Mouse (Mus musculus) thymus, postnatal 0 days (tissue): ENCODE measurements around the gene Prom1. TPM values are rescaled to one million over a fixed set of nuclear protein-coding genes. Genes with fewer than 3 reads are reported as not detected.
"Not testable (repeated sequence)": the region's sequence is repeated elsewhere in the genome, so short reads cannot be mapped to it uniquely, and the experiment has no call there.

Experiments used
- DNase-seq: peaks from one replicate; pipeline ENCODE4 v3.0.0-alpha.2; 2015; ENCODE audit warnings: low spot score
- polyA plus RNA-seq: library from polyadenylated mRNA; unstranded; fragments of >200 nt; fragmentation: Nextera tagmentation; extraction: Ambion mirVana; gene quantifications from 2 replicates; pipeline ENCODE4 v1.2.1, GENCODE M21; 2015

Gene Prom1
- 2.0 and 2.5 TPM in 2 replicates for polyA plus RNA-seq

DNA sequence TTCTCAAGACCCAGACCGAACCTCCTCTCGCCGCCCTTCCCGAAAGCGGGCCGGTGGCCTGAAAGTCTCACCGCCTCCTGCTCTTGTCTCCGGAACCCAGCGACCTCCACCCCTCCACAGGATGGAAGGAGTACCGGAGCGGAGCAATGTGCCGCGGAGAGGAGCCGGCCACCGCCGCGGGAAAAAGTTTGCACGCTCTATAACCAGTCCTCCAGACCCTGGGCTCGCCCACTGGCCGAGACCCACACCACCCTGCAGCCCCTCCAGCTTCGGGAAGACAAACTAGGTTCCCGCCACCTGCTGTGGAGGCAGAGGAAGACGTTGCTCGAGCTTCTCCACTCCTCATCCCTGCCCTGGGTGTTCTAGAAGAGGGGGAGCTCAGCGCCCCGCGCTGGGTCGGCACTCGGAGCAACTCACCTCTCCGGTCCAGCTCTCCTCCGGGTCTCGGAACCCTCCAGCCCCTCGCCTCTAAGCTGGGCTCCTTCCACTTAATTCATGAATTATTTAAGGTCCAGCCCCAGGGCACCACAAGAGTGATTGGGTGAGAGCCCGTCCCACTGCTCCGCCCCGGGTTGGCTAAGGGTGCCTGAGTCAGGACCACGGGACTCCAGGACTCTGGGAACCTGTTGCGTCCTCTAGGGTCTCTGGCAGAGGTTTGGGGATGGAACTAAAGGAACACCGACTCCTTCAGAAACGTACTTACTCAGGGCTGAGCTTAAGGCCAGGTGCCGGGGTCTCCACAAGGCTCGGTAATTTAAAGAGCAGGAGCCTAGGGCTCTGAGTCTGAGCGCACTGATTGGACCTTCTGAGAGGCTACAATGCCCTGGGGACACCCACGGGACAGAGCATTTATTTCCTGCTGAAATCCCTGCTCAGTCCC is at the start of gene Prom1:
Gene Prom1, minus strand, starts transcription at position 802 of the 880 bp plus-strand sequence.
- DNase-seq, result no peak

DNA sequence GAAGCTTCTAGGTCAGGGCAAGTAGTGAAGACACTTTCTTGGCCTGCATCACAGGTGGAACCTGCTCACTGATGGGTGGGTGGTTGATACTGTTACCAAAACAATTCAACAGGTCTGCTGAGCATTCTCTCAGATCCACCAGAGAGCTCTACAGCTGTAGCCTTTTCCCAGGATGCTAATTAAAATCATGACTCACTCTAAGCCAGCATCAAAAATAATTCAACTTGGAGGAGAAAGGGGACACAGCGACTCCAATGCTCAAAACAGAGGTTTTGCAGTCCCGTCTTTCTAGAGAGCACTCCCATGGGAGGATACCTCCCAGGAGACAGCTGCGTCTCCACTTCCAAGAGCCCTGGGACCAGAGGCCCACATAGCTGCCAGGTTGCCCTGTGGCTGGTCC is 45.9 kb upstream of the Prom1 start:
- no peak for DNase-seq

DNA sequence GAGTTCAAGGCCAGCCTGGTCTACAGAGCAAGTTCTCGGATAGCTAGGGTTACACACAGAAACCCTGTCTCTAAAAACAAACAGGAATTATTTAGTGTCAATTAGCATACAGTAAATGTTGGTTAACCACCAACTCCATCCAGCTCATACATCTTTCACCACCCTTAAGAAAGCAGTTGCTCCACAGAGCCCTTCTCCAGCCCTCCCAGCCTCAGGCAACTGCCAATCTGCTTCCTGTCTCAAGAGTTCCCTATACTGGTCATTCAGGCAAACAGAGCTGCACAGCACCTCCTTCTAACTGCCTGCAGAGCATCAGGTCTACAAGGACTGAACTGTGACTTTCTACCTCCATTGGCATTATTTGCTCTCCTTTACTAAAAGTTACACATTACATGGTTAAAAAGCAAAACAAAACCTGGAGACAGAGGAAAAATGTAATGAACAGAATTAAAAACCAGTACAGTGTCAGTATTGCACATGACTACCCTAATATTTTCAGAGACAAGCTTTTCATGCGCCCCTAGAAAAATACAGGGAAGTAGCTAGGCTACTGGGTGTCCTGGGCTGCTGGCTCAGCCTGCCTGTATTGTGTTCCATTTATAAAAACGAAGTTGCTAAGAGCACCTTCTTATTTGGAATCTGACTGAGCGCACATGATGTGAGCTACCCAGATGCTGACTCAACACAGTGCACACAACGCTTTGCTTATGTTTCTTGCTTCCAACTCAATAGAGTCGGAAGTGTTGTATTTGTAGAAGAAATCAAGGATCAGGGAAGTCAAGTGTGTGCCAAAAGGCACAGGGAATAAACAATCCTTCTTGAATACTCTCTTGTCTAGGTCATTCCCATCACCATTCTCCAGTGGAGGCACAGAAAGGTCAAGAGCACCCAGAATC is 44.9 kb upstream of the Prom1 start:
- no peak for DNase-seq

GRCm38 (mm10) chr5:44143467-44144235 is 41.8 kb upstream of the Prom1 start:
- no peak for DNase-seq

DNA sequence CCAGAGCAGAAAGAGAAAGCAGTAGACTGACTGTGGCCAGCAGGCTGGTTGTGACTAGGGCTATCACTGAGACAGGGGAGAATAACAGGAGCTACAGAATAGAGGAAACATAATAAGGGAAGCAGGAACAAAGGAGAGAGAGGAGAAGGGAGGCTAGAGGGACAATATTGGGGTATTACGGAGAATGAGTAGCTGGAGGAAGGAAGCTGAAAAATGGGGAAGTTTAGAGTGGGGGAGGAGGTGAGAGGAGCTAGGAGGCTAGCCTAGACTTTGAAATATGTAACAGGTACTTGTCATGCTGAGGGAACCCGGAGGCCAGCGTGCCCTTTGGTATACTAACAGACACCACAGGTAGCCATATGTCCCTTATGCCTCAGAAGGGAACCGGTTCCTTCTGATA is 25.7 kb upstream of the Prom1 start:
- DNase-seq, result no peak

GRCm38 (mm10) chr5:44126574-44126973 is 24.7 kb upstream of the Prom1 start:
- DNase-seq, result not testable (repeated sequence)

GRCm38 (mm10) chr5:44121390-44121789 is 19.6 kb upstream of the Prom1 start:
- no peak for DNase-seq

DNA sequence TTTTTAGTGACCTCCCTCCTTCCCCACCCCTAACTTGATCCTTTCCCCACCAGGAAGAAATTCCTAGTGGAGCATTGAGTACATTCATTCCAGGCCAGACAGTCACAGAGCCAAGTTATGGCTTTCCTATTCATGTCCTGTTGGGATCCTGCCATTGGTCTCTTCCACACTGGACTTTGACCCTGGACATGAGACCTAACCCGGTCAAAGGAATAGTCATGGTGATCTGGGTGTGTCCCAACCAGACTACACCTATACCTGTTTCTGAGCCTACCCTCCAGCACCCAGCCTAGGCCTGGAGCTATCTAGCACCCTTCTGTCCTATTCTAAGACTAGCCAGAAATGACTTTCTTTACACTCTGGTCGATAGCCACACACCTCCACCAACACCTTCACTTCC is 11.3 kb upstream of the Prom1 start:
- no peak for DNase-seq

DNA sequence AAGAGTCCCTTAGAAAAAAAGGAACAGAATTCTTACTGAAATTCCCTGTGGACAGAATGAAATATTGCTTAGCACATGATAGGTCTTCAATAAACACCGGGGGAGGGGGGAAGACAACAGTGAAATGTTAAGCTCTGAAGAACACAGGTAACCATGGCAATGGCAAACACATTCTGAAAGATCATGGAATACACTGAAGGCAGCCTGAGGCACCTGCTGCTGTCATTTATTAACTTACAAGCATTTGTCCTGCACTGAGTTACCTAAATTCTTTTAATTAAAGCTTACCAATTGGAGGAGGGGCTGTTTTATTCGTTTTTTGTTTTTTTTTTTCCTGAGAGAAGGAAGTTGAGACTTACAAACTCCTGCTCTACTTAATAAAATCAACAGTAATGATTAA is 7.3 kb upstream of the Prom1 start:
- no peak for DNase-seq

- DNase-seq, result no peak
Observed at GRCm38 (mm10) chr5:44108125-44108524, 6.3 kb upstream of the Prom1 start.

- no peak for DNase-seq
Observed at GRCm38 (mm10) chr5:44105192-44105591, 3.4 kb upstream of the Prom1 start.

DNA sequence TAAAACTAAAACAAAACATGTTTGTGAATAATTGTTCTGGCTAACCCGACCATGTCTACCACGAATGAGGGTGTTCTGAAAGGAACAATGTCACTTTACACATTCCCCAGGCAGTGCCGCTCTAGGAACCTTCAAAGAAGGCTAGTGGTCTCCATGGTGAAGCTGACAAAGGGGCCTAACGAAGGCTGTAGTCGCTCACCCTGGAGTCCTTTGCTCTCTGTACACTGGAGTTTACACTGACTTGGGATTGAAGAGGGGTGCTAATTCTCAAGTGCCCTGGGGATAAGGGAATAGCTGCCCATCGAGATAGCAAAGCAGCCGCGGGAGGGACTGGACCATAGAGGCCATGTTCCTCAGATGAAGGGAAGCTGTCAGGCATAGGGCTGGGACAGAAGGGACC is 2.9 kb upstream of the Prom1 start:
- no peak for DNase-seq

DNA sequence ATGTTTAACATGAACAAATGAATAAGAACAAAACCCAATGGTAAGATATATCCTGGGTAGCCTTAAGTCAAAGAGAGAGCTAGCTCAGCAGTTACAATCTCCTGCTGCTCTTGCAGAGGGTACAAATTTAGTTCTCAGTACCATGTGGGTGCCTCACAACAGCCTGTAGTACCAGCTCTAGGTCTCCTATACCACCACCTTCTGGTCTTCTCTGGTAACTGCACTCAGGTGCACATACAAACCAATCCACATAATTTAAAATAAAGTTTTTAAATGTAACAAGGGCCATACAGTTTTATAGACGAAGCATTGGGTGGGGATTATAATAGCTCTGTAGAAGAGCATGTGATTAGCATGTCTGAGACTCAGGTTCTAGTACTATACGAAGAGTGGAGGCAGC is 2.3 kb upstream of the Prom1 start:
- DNase-seq, result peak; percentile 21

DNA sequence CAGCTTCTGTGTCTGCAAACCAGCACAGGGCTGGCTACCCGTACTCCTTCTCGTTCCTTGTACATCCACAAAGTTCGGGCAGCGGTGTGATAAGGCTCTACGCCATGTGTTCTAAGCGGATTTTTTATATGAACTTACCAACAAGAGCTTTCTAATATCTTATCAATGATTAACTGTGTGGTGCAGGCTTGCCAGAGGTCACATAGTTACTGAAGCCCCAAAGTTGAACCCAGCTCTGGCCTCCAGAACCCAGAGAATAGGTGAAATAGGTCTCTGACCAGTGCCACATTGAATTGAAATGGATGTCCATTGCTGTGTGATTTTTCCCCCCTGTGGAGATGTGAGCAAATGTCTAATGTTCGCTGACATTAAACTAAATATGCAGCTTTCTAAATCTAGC is 1.3 kb upstream of the Prom1 start:
- DNase-seq, result no peak

- DNase-seq, result no peak
Observed at GRCm38 (mm10) chr5:44100544-44101230, 1.1 kb downstream of the Prom1 start.

DNA sequence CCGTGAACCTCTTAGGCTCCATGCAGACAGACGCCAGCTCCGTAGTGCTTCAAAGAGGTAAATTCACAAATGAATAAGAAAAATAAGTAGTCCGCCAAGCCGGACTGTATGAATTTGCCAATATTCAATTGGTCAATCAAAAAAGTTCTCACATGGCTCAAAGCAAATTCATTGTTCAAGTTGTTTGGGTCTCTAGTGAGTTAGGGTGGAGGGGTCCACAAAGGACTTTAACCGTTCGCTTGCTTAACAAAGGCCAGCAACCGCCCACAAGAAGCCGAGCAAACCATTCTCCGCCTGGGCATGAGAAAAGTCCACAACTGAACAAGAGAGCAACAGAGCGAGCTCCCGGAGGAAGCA is 1.7 kb downstream of the Prom1 start:
- no peak for DNase-seq

DNA sequence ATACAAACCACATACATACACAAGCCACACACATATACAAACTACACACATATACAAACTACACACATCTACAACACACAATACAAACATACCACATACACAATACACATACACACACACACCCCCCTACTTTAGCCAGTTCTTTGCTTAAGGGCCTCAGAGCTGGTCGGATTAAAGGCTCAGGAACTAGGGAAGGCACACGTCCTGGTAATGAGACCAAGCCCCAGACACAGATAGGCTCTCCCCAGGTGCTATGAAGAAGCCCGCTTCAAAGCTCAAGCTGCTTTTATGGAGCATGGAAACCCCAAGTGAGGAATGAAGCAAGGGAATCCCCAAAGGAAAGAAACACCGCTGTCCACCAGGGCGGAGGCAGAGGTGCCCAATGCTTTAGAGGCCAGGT is 4.8 kb downstream of the Prom1 start:
- no peak for DNase-seq

DNA sequence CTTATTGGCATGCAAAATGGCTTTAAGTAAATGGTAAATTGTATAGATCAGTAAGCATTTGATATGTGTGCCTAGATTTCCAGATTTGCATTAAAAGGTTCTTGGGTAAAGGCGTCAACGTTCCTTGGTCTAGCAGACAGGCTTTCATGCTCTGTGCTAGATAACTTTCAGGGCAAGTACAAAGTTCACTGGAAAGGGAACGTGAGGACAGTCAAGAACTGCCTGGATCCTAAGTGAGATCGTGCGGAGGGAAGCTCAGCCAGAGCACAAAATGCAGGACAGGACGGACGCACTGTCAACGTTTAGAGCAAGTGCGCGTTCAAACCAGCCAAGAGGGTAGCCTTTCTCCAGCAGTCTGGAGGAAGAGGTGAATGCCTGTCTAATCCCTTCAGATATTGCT is 5.7 kb downstream of the Prom1 start:
- DNase-seq, result no peak

DNA sequence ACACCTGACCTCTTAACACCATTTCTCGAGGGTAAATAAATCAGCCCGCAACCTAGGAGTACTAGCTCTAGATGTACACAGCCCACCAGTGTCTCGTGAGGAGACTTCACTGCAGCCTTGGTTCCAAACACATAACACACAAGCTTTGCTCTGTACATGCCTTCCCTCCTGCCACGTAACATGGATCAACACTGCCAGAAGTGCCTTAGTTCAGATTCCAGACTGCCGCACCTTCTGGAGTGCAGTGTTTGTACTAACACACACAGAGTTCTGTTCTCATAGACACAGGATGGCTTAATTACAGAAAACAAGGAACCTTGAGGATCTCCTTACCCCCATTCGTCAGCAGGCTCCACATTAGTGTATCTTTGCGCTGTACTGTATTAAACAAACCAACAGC is 6.1 kb downstream of the Prom1 start:
- DNase-seq, result no peak

DNA sequence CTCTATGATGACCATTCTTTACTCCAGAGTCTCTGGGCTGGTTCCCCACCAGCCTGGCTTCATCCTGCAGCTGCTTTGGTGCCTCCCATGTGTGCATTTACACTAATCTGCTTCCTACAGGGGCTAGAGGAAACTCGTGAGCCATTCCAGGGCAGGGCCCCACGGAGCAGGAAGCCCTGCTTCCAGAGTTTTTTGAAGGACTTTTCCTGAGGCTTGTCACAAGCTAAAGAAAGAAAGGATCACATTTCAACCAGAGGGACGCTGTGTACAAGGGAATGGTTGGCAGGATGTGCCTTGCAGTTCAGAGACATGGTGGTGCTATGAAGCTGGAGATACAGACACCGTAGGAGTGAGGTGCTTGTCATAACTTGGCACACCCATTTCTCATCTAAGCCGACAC is 14.8 kb downstream of the Prom1 start:
- no peak for DNase-seq

DNA sequence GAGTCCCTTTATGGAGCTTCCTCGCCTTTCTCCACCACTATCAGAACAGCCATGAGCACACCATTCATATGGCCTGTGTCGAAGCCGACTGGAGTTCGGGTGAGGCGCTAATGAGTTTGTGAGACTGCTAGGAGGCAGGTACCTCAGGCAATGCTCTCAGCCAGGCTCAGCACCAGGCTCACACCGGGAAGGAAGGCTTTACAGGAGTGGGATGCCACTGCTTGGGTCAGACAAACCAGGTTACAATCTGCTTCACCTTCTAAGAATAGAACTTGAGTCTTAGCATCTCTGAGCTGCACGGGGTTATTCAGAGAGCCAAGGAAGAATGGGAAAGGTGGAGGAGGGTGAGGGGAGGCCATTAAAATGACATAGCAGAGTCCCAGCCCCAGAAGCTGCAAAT is 16.0 kb downstream of the Prom1 start:
- no peak for DNase-seq
